Mouse (Mus musculus) ovary, postnatal 14 days (tissue): ENCODE measurements around the gene Prm2.
A peak's percentile ranks its signal among the peaks of the same experiment; 100 is the strongest.

Experiments
- DNase-seq: peaks from one replicate; pipeline ENCODE4 v3.0.0; 2022; ENCODE audit warnings: low spot score

Prm2 gene

DNA sequence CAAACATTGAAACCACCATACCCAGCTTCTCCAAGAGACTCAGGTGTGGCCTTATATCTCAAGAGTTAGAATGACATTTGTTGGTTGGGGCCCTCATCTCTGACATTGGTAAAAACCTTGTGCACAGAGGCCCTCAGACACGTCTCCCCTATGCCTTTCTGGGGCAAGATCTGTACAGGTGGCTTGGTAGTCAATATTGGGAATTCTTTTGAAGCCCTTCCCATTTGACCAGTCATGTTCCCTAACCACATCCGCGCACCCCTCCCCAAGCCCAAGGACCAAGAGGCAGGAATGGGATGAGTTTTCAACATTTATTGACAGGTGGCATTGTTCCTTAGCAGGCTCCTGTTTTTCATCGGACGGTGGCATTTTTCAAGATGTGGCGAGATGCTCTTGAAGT, at the start of gene Prm2:
Gene Prm2 (minus strand): TSS at position 101 of the 400 bp plus-strand sequence.
- DNase-seq = no peak

DNA sequence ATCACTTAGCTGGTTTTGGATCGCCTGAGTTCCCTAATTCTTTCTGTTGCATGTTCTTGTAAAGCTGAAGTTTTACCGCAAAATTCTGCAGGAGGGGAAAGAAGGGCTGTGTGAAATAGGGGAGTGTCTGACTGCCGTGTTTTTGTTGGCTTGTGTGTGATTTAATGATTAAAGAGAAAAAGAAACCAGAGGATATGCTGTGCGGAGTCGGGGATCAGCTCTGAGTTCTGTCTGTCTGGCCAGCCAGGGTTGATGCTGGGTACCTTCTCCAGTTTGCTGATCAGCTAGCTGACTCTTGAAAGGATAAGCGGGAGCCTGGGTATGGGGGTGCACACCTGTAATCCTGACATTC, 48.4 kb upstream of the Prm2 start:
- DNase-seq = no peak

DNA sequence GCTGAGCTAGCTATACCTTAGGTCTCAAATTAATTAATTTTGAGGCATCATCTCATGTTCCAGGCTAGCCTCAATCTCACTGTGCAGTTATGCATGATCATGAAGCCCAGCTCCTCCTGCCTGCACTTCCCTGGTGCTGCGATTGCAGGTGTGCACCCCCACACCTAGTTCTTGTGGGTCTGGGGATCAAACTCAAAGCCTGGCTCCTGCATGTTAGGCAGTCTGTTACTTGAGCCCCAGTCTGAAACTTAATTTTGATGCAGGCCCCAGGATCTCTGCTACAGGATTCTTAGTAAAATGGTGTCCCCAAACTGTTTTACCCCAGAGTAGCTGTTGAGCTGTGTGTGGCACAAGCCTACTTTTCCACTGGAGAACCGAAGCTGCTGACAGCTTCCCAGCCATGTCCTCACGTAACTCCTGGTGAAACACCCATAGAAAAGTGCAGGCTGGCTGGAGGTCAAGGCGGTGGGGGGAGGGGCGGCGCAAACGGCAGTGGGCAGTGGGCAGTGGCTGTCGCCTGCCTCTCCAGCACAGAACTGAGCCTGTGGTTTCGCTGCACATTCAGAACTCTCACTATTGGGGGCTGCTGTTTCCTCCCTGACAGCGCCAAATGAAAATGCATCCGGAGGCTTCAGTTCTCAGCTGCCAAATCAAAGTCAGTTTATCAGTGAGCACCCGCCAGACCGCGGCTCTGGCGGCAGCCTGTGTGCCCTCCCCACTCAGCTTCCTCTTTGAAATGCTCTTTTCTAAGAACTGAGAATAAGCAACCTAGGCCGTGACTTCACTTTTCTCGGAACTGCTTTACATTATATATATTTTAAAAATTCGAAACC, 47.8 kb upstream of the Prm2 start:
- DNase-seq = no peak

DNA sequence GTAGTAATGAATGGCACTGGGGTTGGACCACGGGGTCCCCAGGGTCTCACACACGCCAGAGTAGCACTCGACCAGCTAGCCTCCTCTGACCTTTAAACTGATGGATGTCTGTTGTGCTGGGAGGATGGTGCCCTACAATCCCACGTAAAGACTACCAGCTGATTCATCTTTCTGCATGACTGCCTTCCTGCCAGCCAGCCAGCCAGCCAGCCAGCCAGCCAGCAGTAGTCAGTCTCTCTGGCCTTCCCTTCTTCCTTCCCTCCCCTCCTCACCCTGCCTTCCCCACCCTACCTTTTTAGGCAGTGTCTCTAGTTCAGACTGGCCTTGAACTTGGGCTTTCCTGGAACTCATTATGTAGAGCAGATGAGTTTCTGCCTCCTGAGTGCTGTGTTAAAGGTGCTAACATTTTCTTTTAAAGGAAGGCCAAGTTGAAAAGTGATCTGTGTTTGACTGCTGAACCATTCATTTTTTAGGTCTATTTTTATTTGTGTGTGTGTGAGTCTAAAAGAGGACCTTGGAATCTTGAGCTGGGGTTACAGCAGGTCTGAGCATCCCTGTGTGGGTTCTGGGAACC, 46.4 kb upstream of the Prm2 start:
- no peak for DNase-seq

DNA sequence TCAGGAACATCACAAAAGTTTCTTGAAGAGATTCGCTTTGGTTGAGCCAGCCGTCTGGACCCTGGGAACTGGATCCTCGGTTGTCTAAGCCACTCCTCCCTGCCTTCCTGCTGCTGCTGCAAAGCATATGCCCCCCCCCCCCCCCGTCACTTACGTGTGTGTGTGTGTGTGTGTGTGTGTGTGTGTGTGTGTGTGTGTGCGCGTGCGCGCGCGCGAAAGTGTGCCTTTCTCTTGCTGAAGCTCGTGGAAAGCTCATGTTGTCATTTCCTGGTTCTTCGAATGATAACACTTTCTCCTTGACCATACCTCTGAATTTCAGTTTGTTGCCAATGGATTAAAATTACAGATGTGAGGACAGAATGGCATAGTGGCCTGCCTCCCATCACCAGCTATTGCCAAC, 44.1 kb upstream of the Prm2 start:
- DNase-seq = no peak

DNA sequence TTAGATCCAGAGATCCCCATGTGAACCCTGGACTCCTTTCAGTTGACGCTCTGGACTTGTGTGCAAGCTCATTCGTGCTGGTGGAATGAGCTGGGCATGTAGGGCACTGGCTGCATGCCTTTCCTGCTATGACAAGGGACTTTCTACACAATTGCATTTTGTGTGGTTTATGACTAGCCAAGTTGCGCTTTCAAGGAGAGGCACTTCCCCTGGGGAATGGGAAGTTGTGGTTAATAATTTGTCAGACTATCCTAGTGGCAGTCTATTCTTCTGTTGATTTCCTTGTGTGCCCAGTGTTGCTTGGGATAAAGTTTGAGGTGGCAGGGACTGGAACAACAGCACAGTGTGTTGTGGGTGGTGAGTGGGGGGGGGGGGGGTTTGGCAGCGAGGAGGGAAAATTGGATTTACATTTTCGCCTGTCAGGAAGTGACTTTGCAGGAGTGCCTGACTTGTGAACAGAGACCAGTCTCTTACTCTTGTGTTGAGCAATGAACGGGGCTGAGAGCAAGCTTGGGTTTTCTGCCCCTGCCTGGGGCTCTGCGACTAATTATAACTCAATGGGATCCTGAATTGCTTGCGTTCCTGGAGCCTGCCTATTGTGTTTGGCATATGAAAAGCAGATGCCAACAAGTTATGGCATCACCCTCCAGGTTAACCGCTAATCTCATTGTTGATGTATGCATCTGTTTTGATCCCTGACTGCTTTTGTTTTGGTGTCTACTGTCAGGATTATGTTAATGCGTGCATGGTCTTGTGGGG, 42.7 kb upstream of the Prm2 start:
- no peak for DNase-seq

DNA sequence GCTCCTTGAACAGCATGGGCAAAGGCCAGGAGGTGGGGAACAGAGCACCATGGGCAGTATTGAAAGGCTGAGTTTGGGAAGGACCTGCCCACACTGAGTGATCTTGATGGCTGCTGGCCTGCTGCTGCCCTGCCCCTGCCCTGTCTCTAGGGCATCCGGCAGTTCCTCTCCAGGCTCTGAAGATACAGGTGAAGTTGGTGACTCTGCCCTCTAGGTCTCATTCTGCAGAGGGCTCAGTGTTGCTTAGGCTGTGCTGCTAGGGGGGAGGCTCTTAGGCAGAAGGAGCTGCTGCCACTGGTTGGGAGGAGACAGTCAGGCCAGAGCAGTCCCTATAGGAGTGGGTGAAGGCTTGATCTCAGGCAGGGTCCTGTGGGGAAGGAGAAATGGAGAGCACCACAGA, 42.0 kb upstream of the Prm2 start:
- DNase-seq = no peak

DNA sequence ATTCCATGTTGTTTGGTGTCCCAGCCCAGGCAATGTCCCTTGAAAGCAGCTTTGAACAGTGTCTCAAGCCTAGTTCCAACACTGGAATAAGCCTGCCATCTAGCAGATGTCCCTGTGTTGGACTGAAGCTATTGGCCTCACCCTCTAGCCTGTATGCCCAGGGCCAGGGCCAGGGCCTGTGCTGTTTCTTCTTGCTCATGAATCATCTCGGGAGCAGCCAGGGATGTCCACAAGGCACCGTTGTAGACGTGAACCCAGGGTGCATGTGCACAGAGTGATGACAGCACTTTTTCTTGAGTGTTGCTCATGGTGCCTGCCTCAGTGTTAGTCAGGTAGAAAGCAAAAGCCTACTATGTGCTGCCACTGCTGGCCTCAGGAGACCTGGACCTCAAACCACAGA, 41.3 kb upstream of the Prm2 start:
- DNase-seq = no peak

DNA sequence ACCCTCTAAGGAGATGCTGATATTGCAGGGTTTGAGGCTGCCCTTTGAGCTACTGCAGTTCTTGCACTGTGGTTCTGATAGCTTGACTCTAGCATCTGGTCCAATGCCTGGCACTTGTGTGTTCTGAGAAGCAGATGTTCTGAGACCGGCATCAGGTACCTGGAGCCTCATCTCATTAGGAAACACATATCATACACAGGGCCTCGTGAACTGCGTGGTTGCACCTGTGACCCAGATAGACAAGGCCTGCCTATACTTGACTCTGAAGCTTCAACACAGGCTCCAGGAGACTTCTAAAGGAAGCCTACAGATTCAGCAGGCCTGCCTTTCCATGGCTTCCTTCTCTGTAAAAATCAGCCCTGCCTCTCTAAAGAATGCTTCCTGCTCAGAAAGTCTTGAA, 40.5 kb upstream of the Prm2 start:
- no peak for DNase-seq

DNA sequence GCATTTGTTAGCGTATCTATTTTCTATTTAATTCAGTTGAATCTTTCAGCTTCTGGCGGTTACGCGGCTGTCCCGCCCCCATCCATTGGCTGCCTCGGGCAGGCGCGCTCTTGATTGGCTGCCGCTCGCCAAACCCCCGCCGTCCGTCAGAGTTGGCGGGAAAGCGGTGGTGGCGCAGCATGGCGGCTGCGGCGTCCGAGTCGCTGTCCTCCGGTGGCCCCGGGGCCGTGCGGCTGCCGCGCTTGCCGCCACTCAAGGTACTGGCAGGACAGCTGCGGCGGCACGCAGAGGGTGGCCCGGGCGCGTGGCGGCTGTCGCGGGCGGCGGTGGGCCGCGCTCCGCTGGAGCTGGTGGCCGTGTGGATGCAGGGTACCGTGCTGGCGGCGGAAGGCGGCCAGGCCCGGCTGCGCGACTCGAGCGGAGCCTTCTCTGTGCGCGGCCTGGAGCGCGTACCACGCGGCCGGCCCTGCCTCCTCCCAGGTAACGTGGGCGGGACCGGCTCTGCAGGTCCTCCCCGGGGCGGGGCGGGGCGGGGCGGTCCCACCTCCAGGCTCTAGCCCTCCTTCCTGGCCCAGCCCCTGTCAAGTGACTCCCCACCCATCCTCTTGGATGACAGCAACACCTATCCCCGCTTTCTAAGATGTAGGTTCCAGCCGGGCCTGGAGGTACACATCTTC, 39.1 kb upstream of the Prm2 start, which contains the start of gene Rmi2:
Gene Rmi2 (plus strand): TSS at position 149 of the 677 bp plus-strand sequence.
- DNase-seq = peak; percentile 73

DNA sequence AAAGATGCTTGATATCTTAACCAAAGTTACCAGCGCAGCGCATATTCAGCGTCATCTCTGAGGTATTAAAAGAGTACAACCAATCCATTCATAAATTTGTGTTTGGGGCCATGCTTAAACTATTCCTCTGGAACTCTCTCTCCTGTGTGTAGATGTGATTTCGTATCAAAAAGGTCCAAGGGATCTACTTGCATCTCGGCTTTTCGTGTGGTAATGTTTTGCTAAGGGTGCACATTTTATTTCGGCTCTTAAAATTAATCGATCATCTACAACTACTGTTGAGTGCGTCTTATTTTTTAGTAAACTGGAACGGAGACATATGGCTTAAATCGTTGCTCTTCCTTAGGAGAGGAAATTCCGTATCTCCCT, 38.6 kb upstream of the Prm2 start:
- DNase-seq = no peak

DNA sequence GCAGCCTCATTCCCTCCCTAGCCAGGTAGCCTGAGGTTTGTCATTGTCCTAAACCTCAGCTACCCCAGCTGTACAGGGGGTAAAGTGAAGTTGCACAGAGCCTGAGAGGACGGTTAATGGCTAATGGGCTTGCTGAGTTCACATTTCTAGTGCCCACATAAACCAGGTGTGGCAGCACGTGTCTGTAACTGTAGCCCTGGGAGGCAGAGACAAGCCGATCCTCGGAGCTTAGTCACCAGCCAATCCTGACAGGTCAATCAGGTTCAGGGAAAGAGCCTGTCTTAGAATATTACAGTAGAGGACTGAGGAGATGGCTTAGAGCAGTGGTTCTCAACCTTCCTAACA, 32.5 kb upstream of the Prm2 start:
- no peak for DNase-seq

DNA sequence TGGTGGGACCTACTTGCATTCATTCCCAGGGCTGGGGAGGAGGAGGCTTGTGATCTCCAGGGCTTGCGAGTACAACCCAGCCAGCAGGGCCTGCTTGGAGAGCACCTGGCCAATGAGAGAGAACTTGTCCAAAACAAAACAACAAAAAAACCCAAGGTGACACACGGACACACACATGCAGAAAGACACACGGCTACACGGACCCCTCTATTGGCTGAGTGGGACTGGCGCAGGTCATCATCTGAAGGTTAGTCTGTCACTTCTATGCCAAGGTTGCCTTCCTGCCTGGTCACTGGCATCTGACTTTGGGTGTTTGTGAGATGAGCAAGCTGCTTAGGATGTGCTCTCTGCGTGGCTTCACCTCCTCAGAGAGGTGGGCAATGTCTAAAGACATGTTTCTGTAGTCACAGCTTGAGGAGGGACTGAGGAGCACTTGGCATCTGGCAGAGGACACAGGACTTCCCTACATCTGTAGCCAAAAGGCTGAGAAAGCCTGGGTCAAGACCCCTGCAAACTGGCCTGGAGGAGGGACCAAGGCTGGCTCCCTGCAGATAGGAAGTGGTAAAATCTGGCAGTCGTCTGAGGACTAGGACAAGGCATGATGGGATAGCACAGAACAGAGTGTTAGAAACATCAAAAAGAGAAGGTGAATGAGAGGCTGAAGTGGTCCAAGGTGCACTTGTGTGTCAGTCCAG, 32.0 kb upstream of the Prm2 start:
- no peak for DNase-seq

DNA sequence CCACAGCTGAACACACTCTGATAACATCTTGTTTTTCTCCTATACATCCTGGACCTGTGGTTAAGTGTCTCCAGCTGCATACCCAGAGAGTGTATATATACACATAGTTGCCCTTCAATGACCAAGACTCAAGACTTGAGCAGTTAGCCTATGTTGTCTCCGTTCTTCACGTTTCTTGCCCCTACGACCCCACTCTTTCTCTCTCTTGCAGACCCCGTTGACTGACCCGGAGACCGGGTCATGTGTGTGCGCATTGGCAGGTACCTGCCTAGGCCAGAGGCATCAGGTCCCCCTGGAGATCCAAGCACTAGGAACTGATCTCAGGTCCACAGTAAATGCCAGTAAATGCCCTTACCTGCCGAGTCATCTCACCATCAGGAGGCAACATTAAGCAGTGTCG, 31.3 kb upstream of the Prm2 start:
- DNase-seq = no peak

DNA sequence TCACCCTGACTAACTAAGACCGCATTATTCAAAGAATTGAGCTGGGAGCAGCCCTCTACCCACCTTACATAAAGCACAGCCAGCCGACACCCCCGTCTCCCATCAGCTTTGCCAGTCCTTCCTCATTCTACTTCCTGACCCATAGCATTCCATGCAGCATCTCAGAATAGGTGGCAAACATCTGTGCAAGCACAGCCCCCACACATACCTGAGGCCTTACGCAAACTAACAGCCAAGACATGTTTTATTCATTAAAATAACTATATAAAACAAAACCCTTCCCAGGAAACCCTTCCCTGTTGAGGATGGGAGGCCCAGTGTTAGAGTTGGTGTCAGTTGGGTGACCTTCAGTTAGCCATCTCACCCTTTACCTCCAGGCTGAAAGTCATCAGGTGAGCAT, 29.9 kb upstream of the Prm2 start:
- no peak for DNase-seq

DNA sequence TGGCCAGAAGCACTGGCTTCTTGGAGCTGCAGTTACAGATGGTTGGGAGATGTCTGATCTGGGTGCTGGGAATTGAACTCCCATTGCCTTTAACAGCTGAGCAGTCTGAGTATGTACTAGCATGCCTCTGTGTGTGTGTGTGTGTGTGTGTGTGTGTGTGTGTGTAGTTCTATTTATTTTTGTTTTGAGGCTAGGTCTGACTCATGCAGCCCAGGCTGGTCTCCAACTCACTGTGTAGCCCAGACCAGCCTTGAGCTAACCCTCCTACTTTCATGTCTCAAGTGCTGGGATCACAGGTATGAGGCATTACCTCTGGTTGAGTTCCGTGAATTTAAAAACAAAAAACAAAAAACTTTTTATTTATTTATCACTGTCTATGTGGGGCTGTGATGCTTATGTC, 28.6 kb upstream of the Prm2 start:
- DNase-seq = no peak

DNA sequence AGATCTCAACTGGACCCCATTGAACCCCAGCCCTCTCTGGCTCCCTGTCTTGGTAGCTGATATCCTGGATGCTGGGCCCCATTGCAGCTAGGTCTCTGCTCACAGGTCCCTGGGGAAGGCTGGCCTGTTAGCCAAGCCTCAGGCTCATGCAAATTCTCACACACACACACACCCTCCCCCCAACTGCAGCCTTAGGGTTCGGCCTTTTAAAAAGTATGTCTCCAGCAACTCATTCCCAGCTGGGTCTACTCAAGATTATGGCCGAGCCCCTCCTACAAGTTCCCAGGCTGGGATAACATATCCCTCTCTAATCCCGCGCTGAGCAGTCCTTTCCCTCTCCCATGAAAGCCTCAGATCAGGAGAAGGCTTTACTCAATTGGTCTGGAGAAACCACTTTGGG, 25.5 kb upstream of the Prm2 start:
- DNase-seq = no peak

DNA sequence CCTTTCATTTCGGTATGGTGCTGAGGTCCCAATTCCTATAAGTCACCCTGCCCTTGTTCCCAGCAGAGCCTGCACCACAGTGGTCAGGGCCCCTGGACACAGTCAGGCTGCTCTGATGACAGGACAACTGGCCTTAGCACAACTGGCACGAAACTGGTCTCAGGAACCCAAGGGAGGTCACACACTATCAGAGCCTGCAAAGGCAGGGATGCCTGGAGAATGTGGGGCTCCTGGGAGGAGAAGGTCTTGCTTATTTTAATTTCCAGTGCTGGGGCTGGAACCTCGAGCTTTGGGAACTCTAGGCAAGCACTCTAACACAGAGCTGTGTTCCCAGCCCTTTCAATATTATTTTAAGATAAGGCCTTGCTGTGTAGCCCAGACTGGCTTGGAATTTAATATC, 24.0 kb upstream of the Prm2 start:
- no peak for DNase-seq

DNA sequence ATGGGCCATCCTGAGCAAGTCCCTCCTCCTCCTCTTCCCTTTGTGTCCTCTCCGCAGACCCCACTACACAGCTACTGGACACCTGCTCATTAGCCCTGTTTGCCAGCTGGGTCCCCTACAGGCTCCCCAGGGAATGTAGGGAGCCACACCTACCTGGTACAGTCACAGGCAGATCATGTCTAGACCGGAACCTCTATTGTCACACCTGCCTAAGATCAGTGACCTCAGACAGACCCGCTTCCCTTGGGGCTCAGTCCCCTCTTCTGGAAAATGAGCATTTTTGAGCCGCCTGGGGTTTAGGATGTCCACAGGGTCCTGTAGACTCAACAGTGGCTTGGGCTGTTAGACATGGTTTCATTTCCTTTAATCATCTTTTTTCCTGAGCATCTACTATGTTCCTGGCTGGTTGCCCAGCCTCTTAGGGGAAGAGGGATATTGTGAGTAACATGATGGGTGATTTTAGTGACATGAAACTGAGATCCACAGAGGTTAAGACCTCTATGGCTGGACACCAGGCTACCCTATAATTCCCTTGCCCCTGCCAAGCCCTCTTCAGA, 22.7 kb upstream of the Prm2 start:
- DNase-seq = no peak

DNA sequence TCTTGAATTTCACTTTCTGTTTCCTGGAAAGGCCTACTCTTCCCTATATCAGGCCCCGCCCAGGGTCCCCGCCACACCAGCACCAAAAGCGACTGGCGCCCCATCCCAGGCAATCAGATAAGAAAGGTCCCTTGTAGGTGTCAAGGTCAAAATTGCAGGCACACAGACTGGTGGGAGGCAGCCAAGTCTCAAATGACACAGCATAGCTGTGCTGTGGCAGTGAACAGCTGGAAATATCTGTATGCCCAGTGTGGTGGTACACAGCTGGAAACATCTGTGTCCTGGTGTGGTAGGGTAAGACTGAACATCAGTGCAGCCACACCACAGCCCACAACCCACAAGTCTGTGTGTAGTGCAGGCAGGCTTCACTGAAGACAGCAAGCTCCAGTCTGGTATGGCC, 18.9 kb upstream of the Prm2 start:
- no peak for DNase-seq

DNA sequence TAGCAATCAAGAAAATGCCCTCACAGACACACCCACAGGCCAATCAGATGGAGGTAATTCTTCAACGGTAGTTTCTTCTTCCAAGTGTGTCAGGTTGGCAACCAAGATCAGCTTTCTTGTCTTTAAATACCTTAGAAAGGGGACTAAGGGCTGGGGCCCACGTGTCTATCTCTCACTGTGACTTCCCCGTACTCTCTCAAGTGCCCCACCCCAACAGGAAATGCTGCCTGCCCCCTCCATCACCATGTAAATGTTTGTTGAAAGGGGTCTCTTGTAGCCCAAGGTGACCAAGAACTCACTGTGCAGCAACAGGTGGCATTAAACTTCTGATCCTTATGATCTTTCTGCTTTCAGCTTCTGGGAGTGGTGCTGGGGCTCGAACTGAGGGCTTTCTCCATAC, 17.8 kb upstream of the Prm2 start:
- DNase-seq = no peak

DNA sequence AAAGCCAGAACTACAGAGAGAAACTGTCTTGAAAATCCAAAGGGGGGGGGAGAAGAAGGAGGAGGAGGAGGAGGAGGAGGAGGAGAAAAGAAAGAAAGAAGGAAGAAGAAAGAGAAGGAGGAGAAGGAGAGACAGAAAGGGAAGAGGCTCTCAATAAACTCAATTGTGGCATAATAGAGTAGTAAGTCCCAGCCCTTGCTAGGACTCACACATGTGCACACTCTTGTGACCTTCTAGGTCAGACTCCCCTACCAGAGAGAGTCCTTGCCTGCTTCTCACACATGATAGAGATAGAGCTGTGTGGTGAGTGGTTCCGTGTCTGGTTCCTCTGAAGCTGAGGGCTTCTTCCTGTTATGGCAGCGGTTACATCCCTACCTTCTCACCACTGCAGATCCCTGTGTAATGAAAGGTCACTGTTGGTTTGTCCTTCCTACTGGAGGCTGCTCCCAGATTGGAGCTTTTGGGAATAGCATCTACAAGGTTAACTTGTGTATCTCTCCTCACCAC, 17.0 kb upstream of the Prm2 start, which contains the start of gene Gm11172:
Gene Gm11172 (plus strand): TSS at position 51 of the 507 bp plus-strand sequence.
- no peak for DNase-seq
